Mouse (Mus musculus) frontal cortex, postnatal 36 days (tissue): ENCODE data around the gene Gm20388.
"Not testable (repeated sequence)": the region's sequence is repeated elsewhere in the genome, so short reads cannot be mapped to it uniquely, and the experiment has no call there.

ENCODE experiments used
- DNase-seq, 2 experiments: peaks; one replicate each; pipeline ENCODE4 v3.0.0; 2022; ENCODE audit warnings: low spot score in 2 of 2

Gm20388 gene

DNA sequence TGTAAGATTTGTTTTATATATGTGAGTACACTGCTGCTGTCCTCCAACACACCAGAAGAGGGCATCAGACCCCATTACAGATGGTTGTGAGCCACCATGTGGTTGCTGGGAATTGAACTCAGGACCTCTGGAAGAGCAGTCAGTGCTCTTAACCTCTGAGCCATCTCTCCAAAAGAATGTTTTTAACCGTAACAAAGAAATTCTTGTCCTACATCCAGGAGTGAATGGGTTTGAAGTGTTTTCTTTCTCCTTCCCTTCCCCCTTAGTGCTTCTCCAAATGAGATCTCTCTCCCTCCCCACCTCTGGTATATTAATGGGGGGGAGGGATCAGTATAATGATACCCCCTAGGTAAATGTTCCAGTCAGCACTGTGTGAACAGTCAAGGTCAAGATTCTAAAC is 3609.4 kb downstream of the Gm20388 start:
- DNase-seq, result not testable (repeated sequence)

DNA sequence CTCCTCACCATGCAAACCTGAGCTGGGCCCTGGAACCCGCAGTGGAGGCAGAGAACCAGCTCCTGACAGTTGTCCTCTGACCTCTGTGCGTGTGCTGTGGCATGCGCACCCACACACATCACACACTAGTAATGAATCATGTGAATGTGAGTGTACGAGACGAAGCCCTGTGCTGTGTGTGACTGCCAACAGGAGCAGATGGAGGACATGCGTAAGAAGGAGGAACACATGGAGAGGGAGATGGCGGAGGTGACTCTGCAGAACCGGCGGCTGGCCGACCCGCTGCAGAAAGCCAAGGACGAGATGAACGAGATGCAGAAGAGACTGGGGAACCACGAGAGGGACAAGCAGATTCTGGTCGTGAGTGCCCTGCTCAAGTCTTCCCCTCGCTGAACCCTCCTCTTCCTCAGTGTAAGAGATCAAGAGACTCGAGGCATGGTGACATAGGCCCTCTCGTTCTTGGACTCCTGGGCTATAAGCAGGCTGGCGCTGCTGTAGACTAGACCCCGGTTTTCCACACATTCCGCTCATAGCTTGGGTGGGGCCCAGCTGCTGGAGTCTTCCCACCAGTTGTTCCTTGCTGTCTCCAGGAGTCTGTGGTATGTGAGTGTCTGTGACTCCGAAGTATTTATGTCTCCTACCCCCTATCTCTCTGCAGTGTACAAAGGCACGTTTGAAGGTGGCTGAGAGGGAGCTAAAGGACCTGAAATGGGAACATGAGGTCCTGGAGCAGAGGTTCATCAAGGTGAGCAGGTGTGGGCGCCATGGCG is 3617.3 kb downstream of the Gm20388 start:
- DNase-seq, result peak; percentile 43 to 45

DNA sequence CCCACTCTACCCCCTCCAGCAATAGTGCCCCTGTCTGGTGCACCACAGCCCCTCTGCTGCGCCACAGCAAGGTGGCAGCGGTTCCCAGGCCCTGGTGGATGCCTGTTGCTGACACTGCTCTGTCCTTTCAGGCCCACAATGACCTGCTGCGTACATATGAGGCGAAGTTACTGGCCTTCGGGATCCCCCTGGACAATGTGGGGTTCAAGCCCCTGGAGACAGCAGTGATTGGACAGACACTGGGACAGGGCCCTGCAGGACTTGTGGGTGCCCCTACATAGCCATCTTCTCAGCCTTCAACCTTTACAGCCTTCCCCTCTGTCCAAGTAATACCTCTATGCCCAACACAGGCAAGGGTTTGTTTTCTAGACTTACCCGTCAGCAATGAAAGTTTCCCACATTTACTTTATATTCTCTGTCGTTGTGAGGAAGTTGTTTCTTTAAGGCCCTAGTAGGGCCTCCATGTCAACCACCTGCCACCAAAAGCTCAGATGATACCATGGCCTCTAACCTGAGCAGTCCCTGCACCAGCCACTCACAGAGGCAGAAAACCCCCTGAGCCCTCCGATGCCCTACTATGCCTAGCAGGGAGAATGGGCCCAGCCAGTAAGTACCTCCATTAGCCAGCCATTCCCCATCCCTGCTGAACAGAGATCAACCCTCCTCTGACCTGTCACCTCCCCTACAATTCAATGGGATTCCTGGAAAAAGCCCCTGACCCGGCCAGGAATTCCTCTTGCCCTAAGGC is 3625.8 kb downstream of the Gm20388 start:
- DNase-seq, result no peak

DNA sequence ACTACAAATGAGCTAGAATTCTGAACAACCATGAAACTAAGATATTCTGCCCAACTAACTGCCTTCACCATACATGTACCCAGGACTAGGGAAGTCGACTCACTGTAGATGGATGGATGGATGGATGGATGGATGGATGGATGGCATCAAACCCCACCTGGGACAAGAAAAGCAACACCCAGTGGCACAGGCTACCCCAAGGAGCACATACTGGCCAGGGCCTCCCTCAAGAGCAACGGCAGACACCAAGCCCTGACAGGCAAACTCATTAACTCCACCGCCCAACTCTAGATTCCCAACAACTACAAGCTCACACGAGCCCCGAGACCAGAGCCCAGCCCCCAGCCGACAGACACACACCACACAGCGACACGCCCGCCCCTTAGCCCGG is 3626.3 kb downstream of the Gm20388 start:
- no peak for DNase-seq

- not testable (repeated sequence) for DNase-seq
These were observed 3627.0 kb downstream of the Gm20388 start for GRCm38 (mm10) chr8:123537641-123538040.

- not testable (repeated sequence) for DNase-seq
These were observed 3653.6 kb downstream of the Gm20388 start for GRCm38 (mm10) chr8:123564221-123564620.

DNA sequence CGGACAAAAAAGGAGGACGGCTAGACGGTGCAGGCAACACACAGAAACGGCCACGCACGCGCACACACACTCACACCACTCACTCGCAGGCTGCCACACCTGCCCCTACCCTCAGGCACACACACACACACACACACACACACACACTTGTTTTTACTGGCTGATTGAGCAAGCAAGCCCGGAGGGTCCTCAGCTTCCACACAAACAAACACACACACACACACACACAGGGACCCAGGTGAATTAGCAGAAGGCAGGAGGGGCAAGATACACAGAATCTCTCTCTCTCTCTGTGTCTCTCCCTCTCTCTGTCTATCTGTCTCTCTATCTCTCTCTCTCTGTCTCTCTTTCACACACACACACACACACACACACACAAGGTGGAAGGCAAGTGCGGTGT is 3664.7 kb downstream of the Gm20388 start:
- DNase-seq, result not testable (repeated sequence)

DNA sequence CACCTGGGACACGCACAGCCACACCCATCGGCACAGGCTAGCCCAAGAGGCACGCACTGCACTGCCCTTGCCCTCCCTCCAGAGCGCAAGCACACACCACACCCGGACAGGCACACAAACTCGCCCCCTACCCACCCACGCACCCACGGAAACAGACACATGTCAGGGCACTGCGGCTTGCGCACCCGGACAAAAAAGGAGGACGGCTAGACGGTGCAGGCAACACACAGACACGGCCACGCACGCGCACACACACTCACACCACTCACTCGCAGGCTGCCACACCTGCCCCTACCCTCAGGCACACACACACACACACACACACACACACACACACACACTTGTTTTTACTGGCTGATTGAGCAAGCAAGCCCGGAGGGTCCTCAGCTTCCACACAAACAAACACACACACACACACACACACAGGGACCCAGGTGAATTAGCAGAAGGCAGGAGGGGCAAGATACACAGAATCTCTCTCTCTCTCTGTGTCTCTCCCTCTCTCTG is 3690.1 kb downstream of the Gm20388 start:
- peak in 1 of 2 experiments; percentile 35 for DNase-seq

- DNase-seq, result not testable (repeated sequence)
These were observed 3690.8 kb downstream of the Gm20388 start for GRCm38 (mm10) chr8:123601457-123601856.

DNA sequence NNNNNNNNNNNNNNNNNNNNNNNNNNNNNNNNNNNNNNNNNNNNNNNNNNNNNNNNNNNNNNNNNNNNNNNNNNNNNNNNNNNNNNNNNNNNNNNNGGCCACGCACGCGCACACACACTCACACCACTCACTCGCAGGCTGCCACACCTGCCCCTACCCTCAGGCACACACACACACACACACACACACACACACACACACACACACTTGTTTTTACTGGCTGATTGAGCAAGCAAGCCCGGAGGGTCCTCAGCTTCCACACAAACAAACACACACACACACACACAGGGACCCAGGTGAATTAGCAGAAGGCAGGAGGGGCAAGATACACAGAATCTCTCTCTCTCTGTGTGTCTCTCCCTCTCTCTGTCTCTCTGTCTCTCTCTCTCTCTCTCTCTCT is 3702.0 kb downstream of the Gm20388 start:
- not testable (repeated sequence) for DNase-seq

- DNase-seq, result not testable (repeated sequence)
These were observed 3712.9 kb downstream of the Gm20388 start for GRCm38 (mm10) chr8:123623523-123623922.

- DNase-seq, result no peak
These were observed 3713.6 kb downstream of the Gm20388 start for GRCm38 (mm10) chr8:123624274-123624673.

- DNase-seq, result peak in 1 of 2 experiments; percentile 53
These were observed 3714.1 kb downstream of the Gm20388 start for GRCm38 (mm10) chr8:123624702-123625101.

DNA sequence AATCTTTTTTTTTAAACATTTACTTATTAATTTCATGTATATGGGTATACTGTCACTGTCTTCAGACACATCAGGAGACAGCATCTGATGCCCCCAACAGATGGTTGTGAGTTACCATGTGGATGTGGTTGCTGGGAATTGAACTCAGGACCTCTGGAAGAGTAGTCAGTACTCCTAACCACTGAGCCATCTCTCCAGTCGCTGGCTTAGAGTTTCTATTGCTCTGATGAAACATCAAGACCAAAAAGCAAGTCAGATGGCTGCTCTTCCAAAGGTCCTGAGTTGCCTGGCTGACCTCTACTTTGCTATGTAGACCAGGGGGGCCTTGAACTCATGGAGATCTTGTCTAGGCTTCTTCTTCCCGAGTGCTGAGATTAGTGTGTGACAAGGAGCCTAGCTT is 3715.1 kb downstream of the Gm20388 start:
- DNase-seq, result no peak

DNA sequence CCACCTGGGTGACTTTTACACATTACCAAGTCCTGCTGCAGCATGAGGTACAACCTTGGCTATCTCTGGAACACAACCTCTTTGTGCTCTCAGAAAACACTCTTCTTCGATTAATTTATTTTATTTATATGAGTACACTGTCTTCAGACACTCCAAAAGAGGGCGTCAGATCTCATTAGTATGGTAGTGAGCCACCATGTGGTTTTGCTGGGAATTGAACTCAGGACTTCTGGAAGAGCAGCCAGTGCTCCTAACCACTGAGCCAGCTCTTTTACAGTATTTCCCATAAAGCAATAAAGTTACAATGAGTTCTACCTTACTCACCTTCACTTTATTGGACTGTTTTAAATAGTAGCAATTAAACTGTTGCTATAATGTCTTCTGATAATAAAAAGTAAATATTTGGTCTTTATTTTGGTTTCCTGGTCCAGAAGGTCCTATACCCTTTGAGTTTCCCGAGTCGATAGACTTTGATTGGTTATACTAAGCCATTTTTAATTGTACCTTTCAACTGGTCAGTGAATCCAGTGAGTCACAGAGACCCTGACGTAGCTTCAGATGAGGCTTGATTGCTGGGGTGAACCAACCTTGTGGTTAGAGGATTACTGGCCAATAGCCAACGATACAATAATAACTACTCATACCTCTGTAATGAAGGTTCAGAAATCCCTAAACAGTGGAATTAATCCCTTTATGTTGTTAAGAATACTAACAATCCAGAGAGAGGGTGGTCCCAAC is 3716.9 kb downstream of the Gm20388 start:
- DNase-seq, result no peak

GRCm38 (mm10) chr8:123628253-123628967 is 3717.8 kb downstream of the Gm20388 start:
- DNase-seq, result peak; percentile 34 to 70

DNA sequence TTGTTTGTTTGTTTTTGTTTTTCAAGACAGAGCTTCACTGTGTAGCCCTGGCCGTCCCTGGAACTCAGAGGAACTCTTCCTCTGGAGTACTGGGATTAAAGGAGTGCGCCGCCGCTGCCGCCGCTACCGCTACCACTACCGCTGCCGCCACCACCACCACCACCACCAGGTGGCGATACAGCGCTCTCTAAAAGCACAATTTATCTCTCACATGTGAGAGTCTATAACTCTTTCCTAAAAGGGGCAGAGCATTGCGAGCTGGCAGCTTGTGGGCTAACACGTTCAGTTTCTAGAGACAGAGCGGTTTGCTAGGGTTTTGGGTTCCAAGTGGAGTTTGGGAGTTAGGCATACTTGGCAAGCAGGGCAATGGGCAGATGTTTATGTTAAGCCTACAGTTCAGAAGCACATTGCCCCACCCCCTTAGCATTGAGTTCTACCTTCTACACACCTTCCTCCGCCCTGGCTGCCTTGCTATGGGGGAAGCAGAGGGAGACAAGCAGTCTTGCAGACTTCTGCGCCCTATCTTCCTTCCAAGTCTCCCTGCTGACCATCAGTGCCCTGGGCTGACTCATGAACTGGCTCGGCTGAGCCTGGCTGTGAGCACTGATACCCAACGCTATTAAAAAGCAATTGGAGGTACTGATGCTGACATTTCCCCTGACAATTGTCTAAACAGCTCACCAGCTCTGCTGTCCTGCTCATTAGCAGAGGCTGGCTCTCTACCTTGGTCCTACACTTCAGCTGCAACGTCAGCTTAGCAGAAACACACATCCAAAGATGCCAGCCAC is 3718.5 kb downstream of the Gm20388 start:
- peak; percentile 78 to 82 for DNase-seq

GRCm38 (mm10) chr8:123630058-123630457 is 3719.4 kb downstream of the Gm20388 start:
- no peak for DNase-seq

GRCm38 (mm10) chr8:123630841-123631251 is 3720.2 kb downstream of the Gm20388 start:
- no peak for DNase-seq

- not testable (repeated sequence) for DNase-seq
These were observed 3721.1 kb downstream of the Gm20388 start for GRCm38 (mm10) chr8:123631746-123632145.

DNA sequence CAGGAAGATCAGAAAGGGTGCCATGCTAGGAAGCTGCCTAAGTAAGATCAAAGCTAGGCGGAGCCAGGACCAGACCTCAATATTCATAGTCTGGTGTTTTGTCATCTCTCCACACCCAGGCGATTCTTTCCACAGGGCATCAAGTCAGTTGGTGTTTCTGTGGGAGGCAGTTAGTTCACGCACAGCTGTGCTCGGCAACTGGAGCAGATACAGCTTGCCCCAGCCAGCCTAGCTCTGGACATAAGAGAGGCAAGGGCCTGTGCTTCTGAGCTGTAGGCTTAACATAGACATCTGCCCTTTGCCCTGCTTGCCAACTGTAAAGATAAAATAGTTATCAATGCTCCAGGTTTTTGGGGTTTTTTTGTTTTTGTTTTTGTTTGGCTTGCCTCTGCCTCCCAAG is 3721.6 kb downstream of the Gm20388 start:
- no peak for DNase-seq
